Mouse (Mus musculus): ENCODE results near the gene Enpp1.

DNA sequence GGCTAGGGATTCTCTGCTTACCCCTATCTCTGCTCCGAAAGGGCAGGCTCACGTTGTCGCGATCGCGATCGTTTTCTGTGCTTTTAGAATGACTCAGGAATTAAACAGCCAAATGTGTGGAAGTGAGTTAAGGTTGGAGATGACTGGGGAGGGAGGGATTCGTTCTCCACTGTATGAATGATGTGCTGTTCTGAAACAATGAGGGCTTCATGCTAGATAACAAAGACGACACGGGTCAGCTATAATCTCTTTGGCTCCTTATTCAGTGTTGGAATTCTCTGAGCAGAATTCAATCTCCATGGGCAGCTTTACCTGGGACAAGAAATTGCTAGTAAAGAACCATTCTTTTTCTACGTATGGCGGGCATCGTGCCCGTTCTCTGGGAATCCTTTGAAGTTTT, 6.1 kb upstream of the Enpp1 start:
- no peak for TF ChIP-seq EP300 (optimal IDR thresholded peaks at IDR 0.05)
- TF ChIP-seq CTCF (IDR thresholded peaks at IDR 0.05; ENCODE audit: low read depth): no peak

All from stomach, postnatal 0 days (tissue).